Mouse (Mus musculus) gastrocnemius, adult 2 months (tissue): ENCODE measurements at regions not wholly inside any gene's neighbourhood (a gene's known extent, or its start where the extent isn't known, plus 50 kb on each side); places are given as distances from the start of the nearest gene placed in this dataset. TPM values are rescaled to one million over a fixed set of nuclear protein-coding genes. Genes with fewer than 3 reads are reported as not detected.

Source experiments
- DNase-seq: peaks from one replicate; pipeline ENCODE4 v3.0.0; 2022
- H3K27ac ChIP-seq: fragments of 200-600 bp; 2 replicates; pipeline ENCODE4 v1.8.1; 2022; ENCODE audit warnings: mild to moderate bottlenecking
- H3K4me3 ChIP-seq: fragments of 200-600 bp; 2 replicates; pipeline ENCODE4 v1.8.1; 2022; ENCODE audit warnings: mild to moderate bottlenecking, moderate library complexity
- CTCF ChIP-seq: fragments of 200-600 bp; IDR thresholded peaks from 2 replicates; pipeline ENCODE4 v1.8.1; 2022; ENCODE audit warnings: antibody characterized with exemption, mild to moderate bottlenecking, moderate library complexity
- intact Hi-C: fragments of 180-260 bp; cut with DNase I; formaldehyde crosslinking; loops from one replicate; pipeline ENCODE4 v1.15.1; 2025
- microRNA-seq: library from miRNA; unstranded; fragments of <30 nt; microRNA quantifications from one replicate; pipeline ENCODE4 v1.2.0, GENCODE M21; 2021

DNA sequence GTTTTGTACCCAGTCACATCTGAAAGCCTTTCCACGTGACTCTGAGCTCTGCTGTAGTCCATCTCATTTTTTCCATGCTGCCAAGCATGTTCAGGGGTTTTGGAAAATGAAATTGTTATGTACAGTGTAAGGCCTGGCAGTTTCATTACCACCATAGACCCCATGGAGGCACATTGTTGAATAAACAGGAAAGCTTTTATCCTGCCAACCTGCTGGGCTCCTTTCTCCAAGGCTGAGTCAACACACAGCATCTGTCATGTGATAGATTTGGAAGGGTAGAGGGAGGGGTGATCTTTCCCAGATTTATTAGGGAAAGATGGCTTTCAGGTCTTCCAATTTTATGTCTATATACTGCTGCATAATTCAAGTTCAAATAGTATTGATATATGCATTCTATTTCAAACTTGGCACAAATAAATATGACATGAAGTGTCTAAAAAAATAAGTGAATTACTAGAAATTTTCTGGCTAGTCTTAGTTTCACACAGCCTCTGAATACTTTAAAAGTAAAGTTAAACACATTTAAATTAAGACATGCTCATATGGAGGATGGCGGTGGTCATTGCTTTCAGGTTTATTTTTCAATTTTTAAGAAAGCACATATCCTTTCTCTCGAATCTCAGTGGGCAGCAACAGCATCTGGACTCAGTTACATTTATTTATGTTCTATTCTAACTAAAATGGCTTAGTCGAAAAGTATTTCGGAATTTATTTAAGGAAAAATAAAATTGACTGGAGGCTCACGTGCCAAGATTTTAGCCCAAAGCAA lies 942.1 kb upstream of the Flrt2 start:
- Histone ChIP-seq H3K4me3 (no peak overlapping the region), H3K27ac (no peak overlapping the region)
- TF ChIP-seq CTCF: no peak
- no peak for DNase-seq
- intact Hi-C loops: no loop called here

DNA sequence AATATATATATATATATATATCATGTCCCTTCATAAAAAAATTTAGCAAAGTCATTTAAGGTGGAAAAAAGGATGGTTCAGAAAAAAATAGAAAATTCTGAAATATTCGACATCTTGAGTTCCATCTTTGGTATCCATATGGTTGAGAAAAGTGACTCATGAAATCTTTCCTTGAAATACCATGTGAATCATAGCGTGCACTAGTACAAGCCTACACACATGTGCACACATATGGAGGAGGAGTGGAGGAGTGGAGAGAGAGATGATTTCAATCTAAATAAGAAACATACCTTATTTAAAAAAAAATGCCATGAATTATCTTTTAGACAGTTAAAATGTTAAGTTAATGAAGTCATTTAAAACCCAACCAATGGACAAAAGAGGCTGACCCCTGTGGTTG lies 936.3 kb upstream of the Flrt2 start:
- H3K27ac ChIP-seq: no peak overlapping the region
- intact Hi-C loops: no loop called here
- no peak for TF ChIP-seq CTCF

DNA sequence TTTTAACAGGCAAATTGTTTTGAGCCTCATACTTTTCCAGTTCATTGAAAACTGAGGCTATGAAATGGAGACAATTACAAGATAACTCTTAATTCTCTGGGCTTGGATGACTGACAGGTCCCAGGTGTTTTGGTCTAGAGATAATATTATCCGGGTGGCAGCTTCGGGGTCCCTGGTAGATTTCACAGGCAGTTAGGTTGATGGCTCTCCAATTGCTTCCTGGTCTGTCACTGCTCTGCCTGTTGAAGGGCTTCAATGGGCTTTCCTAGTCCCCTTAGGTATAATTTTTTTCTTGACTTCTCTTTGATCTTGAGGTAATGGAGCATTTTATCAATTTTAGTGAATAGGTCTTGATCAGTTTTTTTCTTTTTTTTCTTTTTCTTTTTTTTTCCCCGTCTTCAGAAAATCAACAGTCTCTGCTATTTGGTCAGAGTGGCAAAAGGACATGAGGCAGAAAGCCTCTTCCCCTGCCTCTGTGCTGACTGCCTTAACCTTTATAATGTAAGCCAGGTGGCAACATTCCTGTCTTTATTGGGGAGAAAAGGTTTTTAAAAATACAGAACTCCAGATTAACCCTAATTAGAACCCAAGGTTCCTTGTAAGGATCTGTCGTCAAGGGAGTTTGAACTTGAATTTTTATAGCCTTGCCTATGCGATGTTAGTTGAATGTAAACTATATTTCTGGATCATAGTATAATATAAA lies 896.0 kb upstream of the Flrt2 start:
- Histone ChIP-seq H3K4me3 (no peak overlapping the region), H3K27ac (no peak overlapping the region)
- no peak for DNase-seq
- intact Hi-C loops: no loop called here
- TF ChIP-seq CTCF: no peak

More for the DNA sequence above, 936.3 kb upstream of the Flrt2 start:
- DNase-seq: no peak
- no peak overlapping the region for H3K4me3 ChIP-seq

DNA sequence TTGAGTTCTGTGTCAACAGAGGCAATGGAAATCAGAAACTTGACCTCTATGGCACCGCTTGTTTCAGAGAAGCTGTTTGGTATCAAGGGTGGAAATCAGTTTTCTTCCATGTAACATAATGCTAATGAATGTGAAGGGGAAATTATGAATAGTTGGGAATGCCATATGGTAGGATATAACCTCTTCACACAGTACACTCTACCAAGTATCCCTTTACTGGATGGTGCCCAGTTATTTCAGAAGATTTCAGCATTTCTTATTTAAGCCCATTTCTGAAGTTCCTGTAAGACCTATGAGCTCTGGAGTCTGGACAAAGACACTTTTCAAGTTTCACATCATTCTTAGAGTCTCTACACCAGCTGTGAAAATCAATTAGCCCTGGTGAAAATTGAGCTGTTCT lies 887.3 kb upstream of the Flrt2 start:
- TF ChIP-seq CTCF: no peak
- Histone ChIP-seq H3K27ac (no peak overlapping the region), H3K4me3 (no peak overlapping the region)
- intact Hi-C loops: no loop called here
- no peak for DNase-seq

DNA sequence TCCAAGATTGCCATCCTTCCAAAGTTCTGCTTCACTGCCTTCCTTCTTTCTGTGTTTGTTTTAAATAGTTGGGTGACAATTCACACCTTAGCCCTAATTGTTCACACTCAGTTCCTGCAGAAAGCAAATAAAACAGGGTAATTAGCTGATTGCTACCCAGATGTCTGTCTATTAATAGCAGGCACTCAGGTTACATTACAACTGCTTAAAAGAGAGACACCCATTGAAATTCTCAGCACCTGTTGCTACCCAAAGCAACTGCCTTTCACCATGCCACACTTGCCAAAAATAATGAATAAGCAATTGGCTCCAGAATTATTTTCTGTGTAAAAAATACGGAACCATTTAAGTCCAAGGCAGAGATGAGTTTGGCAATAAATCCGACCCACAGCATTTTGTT lies 860.6 kb upstream of the Flrt2 start:
- DNase-seq: no peak
- Histone ChIP-seq H3K27ac (no peak overlapping the region), H3K4me3 (no peak overlapping the region)
- intact Hi-C loops: no loop called here
- no peak for TF ChIP-seq CTCF

DNA sequence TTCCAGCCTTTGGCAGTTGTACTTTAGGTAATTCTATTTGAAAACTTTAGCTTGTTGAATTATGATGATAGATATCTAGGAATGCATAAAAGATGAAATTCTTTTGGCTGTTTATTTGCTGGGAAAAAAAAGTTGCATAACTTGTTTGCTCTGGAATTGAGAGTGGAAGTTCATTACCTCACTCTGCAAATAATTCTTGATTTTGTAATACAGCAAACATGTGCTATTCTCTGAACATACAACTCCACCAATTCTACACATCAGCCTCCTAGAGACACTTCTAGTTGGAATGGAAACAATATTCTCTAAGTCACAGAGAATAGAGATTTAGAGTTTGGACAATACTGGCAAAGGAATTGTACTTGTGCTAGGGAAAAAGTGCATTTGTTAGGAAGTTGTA lies 829.3 kb upstream of the Flrt2 start:
- no peak for DNase-seq
- no peak for TF ChIP-seq CTCF
- Histone ChIP-seq H3K4me3 (no peak overlapping the region), H3K27ac (no peak overlapping the region)
- intact Hi-C loops: no loop called here

DNA sequence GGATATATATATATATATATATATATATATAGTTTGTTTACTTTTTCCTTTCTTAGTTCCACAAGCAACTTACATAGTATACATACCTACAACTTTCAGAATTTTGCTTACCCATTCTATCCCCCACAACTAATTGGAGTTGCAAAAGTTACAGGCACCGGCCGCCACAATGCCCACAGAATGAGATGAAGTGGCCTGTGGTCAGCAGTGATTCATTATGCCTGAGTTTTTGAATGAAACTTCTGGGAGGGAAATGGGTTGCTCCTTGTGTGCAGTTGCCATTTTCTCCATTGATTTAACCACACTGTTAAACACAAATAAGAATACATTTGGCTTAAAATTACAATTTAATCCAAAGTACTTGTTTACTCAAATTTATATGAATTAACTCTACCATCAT lies 781.2 kb upstream of the Flrt2 start:
- intact Hi-C loops: no loop called here
- Histone ChIP-seq H3K27ac (no peak overlapping the region), H3K4me3 (no peak overlapping the region)
- DNase-seq: no peak
- no peak for TF ChIP-seq CTCF

DNA sequence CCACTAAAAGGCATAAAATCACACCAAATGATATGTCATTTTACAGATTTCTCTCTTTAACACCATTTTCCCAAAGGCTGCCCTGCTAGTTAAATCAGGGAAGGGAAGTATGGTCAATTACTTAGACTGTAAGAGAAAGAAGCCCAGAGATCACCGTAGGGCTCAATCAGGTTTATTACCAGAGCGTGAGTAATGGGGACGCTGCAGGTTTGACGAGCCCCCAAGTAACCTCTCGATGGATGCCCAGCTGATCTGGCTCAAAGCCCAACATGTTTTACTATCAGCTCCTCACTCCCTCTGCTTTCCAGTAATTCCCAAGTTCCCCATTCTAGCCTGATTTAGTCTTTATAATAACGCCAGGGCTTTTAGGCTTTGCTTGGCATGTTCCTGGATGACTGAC lies 749.0 kb upstream of the Flrt2 start:
- intact Hi-C loops: no loop called here
- Histone ChIP-seq H3K4me3 (no peak overlapping the region), H3K27ac (no peak overlapping the region)
- no peak for TF ChIP-seq CTCF
- no peak for DNase-seq

Small RNAs in the stretch of these regions (microRNA-seq; reads per million reads assigned to microRNA genes)
- not detected for gene Mir8099-2
